Mouse (Mus musculus) thymus, adult 18-20 months (tissue): ENCODE measurements around the gene Rap1gap2.

Experiments used
- DNase-seq, 2 experiments: peaks; one replicate each; pipeline ENCODE4 v3.0.0; 2022; ENCODE audit warnings: mixed read lengths in 2 of 2

Gene Rap1gap2

DNA sequence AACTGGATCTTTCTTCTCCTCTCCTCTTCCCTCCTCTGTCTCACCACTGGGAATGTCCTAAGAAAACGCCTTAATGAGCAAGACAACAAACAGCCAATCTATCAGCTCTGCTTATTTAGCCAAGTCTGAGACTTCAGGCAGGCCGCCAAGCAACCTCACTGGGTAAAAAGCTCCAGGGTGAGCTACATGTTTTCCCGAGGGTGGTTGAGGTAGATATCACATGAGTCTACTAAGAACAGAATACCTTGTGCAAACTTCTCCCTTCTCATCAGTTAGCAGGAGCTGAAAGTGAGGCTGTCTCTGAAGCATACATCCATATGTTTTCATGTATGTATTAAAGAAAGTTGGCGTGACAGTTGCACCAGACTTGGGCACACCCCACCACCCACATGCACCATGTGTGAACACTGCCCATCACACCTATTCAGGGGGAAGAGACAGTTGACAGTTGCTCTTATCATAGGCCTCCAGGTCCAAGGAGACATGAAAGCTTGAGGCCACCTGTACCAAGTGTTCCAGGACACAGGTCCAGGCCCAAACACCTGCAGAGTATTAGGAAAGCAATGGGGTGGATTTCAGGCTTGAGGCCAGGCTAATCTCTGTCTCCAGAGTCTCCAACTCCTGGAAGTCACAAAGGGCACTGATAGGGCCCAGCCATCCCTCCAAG, 35.8 kb downstream of the Rap1gap2 start:
- no peak for DNase-seq

DNA sequence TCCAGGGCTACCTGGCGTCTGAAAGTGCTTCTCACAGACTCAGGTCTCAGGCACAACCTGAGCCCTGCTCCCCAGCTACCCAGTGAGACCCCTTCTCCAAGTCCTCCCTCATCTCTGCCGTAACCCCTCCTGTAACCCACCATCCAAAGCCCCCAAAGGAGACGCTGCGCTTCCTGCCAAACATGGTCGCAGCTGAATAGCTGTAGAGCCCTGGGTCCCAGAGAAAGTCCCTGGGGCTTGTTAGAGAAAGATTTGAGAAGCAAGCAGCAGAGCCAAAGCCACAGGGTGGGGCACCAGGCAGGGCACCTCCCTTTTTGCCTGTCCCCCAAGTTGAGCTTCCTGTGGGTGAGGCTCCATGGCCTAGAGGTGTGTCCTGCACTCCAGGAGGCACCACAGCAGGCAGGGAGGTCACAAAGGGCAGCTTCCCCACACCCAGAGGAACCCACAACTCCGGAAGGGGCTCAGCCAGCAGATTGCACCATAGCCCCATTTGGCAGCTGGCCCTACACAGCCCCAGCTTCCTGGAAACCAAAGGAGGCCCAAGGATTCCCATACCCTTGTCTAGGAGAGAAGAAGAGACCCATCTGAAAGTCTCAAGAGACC, 38.2 kb downstream of the Rap1gap2 start:
- peak in 1 of 2 experiments; percentile 14 for DNase-seq

DNA sequence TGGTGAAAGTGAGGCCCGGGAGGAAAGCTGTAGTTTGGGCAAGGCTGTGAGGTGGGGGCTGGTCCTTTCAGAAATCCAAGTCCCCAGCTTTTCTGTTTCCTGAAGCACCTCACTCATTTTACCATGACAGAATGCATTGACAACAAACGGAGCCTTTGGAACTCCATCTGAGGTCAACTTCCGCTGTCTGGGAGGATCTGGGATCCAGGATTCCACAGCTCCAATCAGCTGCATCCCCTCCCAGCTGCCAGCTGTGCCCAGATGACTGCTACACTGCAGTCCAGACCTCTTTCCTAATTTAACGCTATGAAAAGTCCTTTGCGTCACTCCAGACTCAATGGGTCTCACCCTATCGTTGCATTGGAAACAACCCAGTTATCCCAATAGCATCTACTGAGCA, 41.0 kb downstream of the Rap1gap2 start:
- no peak for DNase-seq

DNA sequence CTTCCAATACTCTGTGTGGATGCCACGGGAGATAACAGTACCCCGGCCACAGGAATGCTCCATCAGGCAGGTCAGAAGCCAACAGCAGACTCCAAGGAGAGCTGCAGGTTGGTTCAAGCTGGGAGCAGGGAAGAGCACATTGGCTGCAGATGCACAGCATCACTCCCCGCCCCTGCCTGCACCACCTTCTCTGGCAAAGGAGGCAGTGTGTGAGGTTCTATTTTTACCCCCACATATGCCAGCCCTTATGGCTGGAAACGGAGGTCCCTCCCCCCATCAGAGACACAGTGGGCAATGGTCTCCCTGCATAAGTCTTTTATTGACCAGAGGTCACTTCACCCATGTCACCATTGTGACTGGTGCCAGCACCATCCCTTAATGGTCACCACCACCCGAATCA, 42.3 kb downstream of the Rap1gap2 start:
- no peak for DNase-seq

DNA sequence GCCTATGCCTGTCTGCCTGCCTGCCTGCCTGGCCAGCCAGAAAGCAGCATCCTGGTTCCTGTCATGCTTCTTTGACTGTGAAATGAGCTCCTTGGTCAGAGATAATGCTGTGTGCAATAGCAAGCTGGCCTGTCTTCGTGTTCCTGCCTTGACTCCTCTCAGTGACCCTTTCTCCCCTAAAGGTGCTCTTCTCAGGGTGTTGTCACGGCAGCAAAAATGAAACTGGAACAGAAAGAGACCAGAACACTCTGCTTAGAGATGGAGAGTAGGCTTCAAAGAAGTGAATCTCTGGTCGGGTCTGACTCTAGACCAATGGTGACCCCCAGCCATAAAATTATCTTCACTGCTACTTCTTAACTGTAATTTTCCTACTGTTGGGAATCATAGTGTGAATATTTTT, 42.7 kb downstream of the Rap1gap2 start:
- no peak for DNase-seq

DNA sequence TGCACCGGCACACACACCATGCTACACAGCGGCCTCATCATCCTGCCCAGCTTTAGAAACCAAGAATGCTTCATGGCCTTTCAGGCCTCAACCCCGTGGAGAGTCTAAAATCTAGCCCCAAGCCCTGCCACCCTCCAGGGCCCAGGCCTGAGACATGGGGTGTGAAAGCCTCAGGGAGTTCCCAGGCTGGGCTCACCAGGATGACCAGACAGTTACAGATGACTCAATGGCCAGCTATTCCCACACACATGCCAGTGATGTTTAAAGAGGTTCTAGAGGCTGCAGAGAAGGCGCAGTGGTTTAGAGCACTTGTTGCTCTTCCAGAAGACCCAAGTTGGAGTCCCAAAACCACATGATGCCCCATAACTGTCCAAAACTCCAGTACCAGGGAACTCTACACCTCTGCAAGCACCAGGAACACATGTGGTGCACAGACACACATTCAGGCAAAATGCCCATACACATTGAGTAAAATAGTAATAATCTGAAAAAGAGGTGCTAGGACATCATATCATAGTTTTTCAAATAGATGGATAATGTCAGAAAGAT, 44.3 kb downstream of the Rap1gap2 start:
- DNase-seq: no peak

DNA sequence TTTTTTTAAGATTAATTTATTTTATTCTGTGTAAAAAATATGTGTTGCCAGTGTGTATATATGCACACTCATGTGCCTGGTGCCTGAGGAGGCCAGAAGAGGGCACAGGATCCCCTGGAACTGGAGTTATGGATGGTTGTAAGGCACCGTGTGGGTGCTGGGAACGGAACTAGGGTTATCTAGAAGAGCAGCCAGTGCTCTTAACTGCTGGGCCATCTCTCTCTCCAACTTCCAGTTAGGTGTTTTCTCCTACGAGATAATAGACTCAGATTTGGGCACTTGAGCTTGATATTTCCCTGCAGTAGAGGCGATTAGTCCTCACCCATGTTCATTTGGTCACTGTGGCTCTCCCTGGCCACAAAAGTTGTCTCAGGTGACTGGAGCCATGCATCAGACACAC, 49.3 kb downstream of the Rap1gap2 start:
- no peak for DNase-seq

DNA sequence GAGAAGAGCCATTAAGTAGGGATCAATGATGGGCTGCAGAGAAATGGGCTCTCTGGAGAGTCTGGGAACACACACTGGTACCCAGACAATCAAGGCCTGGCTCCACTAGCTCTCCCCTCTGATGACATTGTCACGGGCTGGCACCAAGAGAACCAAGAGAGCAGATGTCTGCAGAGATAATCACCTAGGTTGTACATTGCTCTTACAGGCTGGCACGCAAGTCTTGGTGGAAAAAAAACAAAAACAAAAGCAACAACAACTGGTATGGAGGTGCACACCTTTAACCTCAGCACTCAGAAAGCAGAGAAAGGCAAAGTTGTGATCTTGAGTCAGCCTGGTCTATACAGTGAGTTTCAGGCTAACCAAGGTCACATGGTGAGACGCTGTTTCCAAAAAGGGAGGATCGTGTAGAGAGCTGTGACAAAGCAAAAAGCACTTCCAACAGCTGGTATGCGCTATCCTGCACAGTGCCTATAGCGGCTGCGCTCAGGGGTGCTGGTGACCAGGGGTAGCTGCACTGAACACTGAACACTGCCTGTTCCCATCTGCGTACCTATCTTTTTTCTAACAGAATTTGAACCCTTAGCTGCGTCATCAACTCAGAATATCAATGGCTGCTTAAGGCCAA, 50.0 kb downstream of the Rap1gap2 start:
- DNase-seq: no peak

DNA sequence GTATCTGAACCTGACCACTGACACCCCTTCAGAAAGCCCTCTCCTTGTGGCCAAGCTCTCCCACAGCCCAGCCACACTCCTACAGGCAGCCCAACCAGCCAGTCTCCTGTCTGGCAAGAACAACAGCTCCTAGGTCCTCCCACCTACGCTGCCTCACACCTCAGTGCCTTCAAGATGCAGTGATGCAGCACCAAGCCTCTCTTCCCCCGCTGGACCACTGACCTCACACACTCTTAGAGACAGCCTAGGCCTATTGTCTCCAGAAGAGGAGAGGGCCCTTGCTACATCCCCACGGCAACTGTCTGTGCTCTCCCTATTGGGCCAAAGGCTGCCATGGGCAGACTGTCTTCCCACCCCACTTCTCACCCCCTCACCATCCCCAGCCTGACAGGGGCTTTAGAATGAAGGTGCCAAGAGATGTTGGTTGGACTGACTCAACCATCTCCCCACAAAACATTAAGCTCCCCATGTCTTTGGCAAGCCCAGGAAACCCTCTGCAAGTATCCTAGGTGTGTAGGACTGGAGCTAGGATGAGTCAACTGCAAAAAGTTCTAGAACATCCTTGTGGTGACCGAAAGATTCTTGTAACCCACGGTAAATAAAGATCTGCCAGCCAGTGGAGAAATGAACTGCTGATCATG, 50.8 kb downstream of the Rap1gap2 start:
- no peak for DNase-seq

DNA sequence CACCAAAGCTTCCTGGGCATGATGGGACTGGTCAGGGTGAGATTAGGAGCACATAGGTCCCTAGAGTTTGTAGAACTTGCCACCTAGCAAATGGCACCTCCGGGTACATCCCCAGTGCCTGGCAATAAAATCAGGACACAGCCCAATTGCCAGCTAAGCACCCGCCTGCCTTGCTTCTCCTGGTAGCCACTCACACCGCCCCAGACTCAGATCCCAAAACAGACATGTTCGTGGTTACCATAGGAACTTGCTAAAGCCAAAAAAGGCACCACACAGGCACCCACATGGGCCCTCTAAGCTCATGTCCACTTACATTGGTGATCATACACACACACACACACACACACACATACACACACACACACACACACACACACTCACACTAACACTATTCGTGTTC, 51.8 kb downstream of the Rap1gap2 start:
- no peak for DNase-seq

DNA sequence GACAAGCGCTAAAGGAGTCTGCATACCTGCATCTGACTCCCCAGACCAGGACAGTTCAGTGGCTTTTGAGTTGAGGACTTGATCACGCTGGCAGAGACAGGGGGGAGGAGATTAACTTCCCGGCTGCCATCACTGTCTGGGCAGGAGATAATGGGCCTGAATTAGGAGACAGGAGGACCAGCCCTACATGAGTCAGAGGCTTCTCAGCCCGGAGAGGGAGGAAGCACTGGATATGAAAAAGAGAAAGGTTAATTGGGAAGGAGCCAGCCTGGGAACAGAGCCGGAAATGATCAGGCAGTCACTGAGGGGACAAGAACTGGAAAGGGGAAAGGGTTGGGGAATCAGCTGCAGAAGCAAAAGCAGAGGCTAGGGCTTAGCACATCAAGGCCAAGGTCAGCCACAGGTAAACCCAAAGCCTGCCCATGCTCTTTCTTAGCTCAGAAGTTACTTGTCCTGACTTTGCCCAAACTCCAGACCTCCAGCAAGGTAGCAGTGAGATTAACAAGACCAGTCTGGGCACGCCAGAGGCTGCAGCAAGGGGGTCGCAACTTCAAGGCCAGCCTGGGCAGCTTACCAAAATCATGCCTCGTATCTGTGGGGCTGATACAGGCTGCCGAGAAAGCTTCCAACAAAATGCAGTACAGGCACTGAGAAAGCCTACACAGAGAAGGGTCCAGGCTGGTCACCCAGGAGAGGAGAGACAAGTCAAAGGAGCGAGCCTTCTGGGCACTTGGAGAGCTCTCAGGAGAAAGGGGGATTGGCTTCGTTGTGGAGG, 53.1 kb downstream of the Rap1gap2 start:
- DNase-seq: no peak

DNA sequence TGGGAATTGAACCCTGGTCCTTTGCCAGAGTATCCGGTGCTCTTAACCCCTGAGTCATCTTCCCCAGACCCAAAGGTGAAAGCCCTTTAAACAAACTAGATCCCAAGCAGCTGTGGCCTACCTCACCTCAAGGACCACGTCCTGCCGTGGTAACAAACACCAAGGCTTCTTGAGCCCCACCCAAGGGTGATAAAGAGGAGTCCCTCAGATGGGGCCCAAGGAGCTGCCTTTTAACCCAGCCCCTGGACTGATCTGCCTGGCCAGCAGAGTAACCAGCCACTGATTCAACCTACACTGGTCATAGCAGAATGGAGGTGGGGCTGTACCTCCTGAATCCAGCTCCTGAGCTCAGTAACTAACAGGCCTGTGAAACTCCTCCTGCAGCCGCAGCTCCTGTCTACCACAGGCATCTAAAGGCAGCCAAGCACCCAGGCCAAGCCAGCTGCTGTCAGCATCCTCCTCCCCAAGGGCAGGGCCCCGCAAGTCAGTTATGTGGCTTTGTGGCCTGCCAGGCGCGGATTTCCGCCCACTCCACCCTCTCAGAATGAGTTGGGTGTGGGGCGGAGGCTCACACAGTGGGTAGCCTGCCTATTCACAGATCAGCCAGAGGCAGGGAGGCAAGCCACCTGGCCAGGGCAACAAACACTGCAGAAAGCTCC, 54.9 kb downstream of the Rap1gap2 start:
- peak; percentile 68 to 76 for DNase-seq

DNA sequence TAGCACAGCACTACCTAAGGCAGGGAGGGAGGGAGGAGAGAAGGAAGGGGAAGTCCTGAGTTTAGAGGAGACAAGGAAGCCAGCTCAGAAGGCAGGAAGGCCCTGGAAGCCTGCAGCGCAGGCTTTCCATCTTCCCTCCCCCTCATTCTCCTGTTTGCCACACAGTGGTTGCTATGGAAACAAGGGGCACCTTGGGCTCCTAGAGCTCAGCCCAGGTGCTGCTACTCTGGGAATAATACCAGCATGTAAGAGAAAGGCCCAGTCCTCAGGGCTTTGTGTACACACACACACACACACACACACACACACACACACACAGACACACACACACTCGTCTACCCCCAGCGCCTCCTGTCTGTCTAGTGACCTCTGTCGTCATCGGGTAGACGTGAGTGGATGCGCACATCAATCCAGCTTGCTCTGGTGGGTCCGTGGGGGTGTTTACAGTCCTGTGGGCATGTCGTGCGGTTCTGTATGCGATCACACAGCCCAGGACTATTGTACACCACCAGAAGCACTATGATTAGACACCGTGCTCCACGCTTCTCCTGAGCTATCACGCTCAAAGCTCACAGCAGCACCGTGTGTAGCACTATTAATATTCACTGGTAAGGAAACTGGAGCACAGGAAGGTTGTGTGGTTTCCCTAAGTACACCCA, 55.9 kb downstream of the Rap1gap2 start:
- DNase-seq: no peak

DNA sequence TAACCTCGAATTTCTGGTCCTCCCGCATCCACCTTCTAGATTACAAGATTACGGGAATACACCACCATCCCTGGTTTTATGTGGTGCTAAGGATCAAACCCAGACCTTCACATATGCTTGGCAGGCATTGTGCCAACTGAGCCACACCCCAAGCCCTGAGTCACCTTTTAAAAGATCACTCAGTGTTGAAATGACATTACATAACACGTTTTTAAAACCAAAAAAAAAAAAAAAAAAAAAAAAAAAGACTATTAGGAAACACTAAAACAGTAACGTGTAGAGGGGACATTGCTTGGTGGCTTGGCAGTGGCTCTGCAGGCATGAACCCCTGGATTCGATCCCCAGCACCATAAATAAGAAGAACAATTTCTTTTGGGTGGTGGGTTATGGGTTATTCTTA, 59.1 kb downstream of the Rap1gap2 start:
- DNase-seq: no peak

DNA sequence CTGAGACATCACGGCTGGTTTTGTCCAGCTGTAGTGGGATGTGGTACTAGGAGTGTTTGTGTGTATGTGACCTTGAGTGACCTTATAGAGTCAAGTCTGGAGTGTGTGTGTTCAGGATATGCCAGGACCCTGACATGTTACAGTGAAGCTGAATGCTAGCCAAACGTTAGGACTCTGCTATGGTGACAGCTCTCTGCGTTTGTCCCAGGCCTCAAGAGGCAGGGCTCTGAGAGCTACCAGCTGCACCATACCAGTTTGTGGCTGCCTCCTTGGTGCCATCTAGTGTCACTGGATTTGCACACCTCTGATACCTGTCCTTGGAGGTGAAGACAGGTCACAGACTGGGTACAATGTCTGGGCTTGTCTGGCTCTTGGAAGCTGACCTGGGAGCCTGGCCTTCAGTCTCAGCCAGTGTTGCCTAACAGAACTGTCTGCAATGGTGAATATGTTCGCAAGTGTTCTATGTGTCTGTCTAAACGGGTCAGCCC, 60.1 kb downstream of the Rap1gap2 start:
- DNase-seq: no peak

DNA sequence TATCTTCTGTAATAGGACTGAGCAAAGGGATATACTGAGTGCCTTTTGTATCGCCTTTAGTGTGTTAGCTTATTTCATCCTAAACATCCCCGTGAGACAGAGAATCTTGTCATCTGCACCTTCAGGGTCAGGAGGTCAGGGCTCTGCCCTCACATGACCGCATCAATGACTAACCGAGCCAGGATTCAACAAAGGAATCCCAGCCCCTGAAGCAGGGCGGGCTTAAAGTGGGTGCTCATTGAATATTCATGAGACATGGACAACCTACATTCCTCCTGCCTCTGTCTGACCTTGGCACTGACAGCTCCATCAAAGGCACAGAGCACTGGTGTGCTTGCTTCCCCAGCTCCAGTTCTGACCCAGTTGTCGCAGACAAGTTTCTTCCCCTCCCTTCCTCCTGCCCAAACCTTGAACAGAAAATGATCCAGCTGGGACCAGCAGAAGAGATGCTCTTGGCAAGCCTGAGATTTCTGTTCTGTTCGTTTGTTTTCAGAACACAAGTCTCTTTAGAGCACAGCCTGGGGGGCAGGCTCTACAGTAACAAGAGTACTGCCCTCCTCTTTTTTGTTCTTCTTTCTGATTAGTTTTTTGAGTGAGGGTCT, 61.8 kb downstream of the Rap1gap2 start:
- no peak for DNase-seq

DNA sequence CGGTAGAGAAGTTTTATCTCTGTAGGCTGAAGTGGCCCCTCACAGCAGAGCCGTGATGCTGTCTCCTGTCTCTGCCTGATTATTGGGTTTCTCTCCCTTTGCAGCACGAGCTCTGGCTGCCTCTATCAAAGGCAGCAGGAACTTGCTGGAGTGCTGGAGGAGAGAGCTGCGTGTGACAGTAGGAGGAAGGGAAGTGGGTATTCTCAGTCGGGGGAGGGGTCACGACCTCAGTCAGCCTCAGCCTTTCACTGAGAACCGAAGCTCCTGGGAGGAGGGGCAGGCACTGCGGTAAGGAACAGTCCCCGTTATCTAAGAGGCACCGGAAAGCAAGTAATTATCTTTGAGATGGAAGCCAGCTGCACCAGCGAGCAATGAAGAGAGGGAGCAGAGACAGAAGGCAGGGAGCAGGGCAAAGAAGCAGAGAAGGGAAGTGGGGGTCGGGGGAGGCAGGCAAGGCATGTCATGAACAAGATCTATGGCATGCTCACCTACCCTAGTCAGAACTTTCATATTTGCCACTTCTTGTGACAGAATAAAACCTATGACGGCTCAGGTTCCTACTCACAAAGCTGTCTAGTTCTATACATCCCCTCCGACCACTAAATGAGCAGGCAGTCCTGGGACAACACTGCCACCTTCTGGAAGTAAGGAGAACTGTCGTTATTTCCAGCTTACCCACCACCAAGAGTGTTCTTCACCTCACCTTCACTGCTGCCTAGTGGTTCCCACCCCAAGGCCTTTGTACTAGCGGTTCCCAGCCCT, 63.6 kb downstream of the Rap1gap2 start:
- DNase-seq: peak; percentile 68 to 83

DNA sequence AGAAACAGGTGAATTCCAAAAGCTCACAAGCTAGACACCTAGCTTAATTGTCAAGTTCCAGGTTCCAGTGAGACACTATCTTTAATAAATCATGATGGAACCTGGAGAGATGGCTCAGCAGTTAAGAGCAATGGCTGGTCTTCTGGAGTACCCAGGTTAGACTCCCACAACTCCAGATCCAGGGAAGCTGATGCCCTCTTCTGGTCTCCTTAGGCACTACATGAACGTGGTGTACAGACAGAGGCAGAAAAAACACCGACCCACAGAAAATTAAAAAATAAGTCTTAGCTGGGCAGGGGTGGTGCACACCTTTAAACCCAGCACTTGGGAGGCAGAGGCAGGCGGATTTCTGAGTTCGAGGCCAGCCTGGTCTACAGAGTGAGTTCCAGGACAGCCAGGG, 64.5 kb downstream of the Rap1gap2 start:
- DNase-seq: no peak

DNA sequence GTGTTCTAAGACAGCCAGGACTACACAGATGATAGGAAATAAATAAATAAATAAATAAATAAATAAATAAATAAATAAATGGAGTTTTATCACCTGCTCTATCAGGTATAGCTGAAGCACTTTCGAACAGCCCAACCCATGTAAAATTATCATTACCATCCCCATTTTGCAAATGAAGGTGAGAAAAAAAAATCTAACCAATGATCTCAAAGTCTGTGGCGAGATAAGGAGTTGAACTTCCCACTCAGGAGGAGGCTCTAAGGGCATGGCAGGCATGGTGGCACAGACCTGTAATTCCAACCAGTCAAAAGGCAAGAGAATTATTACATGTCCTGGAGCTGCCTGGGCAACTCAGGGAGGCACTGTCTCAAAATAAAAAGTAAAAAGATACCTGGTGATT, 65.2 kb downstream of the Rap1gap2 start:
- no peak for DNase-seq

DNA sequence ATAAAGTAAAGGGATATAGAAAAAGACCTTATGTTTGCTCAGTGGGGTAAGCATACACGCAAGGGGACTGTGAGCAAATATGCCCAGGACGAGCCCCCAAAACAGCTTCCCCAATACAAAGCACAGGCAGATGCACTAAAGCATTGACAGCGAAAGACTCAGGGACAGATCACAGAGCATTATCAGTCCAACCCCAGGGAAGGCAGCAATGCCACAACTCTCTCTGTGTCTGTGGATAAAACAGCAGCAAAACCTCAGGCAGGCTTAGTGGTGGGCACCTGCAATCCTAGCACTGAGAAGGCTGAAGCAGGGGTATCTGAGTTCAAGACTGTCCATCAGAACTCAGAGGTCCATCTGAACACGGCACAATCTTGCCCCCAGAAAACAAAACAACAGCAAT, 73.4 kb downstream of the Rap1gap2 start:
- no peak for DNase-seq
